Mouse (Mus musculus) kidney, embryonic 14.5 days (tissue): ENCODE results near the gene Acsf3. TPM values are rescaled to one million over a fixed set of nuclear protein-coding genes. Genes with fewer than 3 reads are reported as not detected.

Experiments used
- ATAC-seq: fragments of 200-750 bp; cut with Nextera tagmentation; 2 replicates; pipeline ENCODE4 v1.8.0; 2017; ENCODE audit warnings: moderate number of reproducible peaks, mild to moderate bottlenecking, moderate TSS enrichment, moderate library complexity; ENCODE audit not compliant: low FRiP score, low TSS enrichment
- H3K27ac ChIP-seq: fragments of 300-500 bp; sonication (generic); 2 replicates; pipeline ENCODE4 v1.5.1; 2014; ENCODE audit warnings: low read depth, mild to moderate bottlenecking, low read length, moderate library complexity, mixed read lengths
- H3K27me3 ChIP-seq: fragments of 300-500 bp; sonication (generic); 2 replicates; pipeline ENCODE4 v1.6.1; 2014; ENCODE audit warnings: mild to moderate bottlenecking, low read length; ENCODE audit not compliant: control insufficient read depth, insufficient read depth
- H3K36me3 ChIP-seq: fragments of 300-500 bp; sonication (generic); 2 replicates; pipeline ENCODE4 v1.6.1; 2014; ENCODE audit warnings: low read length, mixed read lengths; ENCODE audit not compliant: control insufficient read depth, insufficient read depth
- H3K4me1 ChIP-seq: fragments of 300-500 bp; sonication (generic); 2 replicates; pipeline ENCODE4 v1.6.1; 2014; ENCODE audit warnings: low read length, mixed read lengths; ENCODE audit not compliant: control insufficient read depth, insufficient read depth
- H3K4me2 ChIP-seq: fragments of 300-500 bp; sonication (generic); replicated peaks from 2 replicates; pipeline ENCODE4 v1.6.1; 2014; ENCODE audit warnings: low read depth, mild to moderate bottlenecking, low read length
- H3K4me3 ChIP-seq: fragments of 300-500 bp; sonication (generic); 2 replicates; pipeline ENCODE4 v1.5.1; 2014; ENCODE audit warnings: mild to moderate bottlenecking, low read length
- H3K9ac ChIP-seq: fragments of 300-500 bp; sonication (generic); 2 replicates; pipeline ENCODE4 v1.6.1; 2014; ENCODE audit warnings: low read depth, mild to moderate bottlenecking, low read length, moderate library complexity
- H3K9me3 ChIP-seq: fragments of 300-500 bp; sonication (generic); 2 replicates; pipeline ENCODE4 v1.6.1; 2016; ENCODE audit warnings: low read length; ENCODE audit not compliant: control insufficient read depth
- WGBS: fragments of 180-500 bp; shearing (Covaris S2); extraction: QIAGEN DNeasy Blood & Tissue Kit; methylation state at CpG from one replicate; pipeline ENCODE4 v1.1.7; 2014; 5-methylcytosine and 5-hydroxymethylcytosine counted together
- polyA plus RNA-seq: library from polyadenylated mRNA; unstranded; fragments of >200 nt; fragmentation: Nextera tagmentation; extraction: Ambion mirVana; gene quantifications from 2 replicates; pipeline ENCODE4 v1.2.1, GENCODE M21; 2014

Acsf3 gene
- polyA plus RNA-seq, 1 experiment from 2014 or later, result 20.2 TPM

GRCm38 (mm10) chr8:122767229-122767628 is 8.1 kb upstream of the Acsf3 start:
- 62% methylated on average over 9 of the region's 9 CpGs for WGBS
- H3K9ac ChIP-seq, result no peak overlapping the region
- no peaks in the 10 kb centered on the region for H3K36me3 ChIP-seq
- no peaks in the 10 kb centered on the region for H3K9me3 ChIP-seq
- H3K4me1 ChIP-seq, result no peaks in the 10 kb centered on the region
- H3K27me3 ChIP-seq, result no peaks in the 10 kb centered on the region
- no peak overlapping the region for H3K27ac ChIP-seq
- no peak for ATAC-seq
- H3K4me3 ChIP-seq, result no peak overlapping the region
- no peak overlapping the region for H3K4me2 ChIP-seq

DNA sequence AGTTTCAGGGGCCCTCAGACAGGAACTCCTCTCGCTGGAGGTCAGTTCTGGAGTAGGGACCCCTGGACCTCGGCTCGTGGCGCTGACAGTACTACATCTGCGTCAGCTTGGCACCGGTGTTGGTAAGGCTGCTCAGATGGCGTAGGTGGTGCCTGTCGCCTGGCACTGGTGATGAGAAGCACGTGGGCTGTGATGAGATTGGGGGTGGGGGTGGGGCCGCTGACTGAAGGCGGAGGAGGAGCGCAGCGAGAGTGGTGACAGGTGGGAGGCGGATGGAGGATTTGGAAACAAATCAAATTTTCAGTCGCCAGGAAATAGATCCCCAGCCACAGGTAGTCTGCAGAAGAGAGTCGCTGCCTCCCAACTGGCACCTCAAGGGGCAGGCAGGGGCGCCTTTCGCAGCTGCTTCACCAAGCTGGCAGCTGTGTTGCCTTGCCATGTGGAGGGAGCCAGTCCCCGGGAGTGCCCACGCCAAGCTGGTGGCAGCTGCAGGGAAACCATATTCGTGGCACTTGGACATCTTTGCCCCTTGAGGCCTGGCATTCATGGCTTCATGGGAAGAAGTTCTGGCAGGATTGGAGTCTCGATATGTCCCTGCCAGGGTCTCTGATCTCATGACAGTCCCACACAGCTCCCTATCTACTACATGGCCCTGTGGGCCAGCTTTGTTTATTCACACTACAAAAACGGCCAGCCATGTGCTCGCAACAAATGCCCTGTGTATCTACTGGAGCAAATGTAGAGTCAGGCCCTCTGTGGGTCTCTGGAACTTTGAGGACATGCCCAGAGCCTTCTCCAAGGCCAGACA is 5.8 kb upstream of the Acsf3 start:
- no peaks in the 10 kb centered on the region for H3K27me3 ChIP-seq
- no peak for ATAC-seq
- WGBS, result 60% methylated on average over 24 of the region's 24 CpGs

DNA sequence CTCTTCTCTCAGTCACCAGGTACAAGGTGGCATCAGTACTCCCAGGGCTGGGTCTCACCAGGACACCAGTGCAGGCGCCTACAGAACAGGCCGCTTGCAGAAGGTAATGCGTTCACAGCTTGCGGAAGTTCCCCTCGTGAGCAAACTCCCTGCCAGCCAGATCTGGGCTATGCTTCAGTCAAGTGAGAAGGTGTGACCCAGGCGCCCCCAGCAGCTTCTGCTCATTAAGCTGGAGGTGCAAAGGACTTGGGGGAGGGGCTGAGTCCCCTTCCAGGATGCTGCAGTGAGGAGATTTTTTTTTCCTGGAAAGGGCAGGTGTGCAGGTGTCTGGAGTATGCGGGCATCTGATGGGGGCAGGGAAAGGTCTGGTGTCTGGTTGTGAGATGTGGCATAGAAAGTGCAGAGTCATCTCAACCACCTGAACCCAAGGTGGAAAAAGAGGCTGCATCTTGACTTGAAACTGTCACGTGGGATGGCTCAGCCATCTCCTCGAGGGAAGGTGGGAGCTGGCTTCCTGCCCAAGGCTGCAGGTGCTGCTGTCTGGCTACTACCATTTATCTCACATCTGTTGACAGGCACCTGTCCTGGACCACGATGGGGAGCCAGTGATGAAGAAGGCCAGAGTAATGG is 2.7 kb upstream of the Acsf3 start:
- 37% methylated on average over 10 of the region's 10 CpGs for WGBS

More for the DNA sequence above, 5.8 kb upstream of the Acsf3 start:
- H3K9me3 ChIP-seq, result no peaks in the 10 kb centered on the region
- no peaks in the 10 kb centered on the region for H3K36me3 ChIP-seq
- no peak overlapping the region for H3K9ac ChIP-seq
- no peak overlapping the region for H3K27ac ChIP-seq
- no peak overlapping the region for H3K4me3 ChIP-seq
- H3K4me1 ChIP-seq, result no peaks in the 10 kb centered on the region
- H3K4me2 ChIP-seq, result no peak overlapping the region

DNA sequence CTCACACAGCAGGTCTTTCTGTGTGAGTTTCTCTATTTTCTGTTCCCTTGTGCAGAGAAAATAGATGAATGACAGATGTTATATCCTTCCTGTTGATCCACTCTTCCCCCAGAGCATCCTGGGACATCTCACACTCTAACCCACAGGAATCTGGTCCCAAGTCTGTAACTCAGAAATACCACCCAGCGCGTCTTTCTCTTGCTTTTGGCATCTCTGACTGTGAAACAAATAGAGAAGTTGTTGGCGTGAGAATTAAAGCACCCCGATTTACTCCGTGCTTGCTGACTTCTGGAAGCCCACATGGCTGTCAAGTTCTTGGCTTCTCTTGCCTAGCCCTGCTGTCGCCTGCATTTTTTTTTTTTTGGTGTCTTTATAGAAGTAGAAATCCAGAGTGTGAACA is 2.4 kb downstream of the Acsf3 start:
- Histone ChIP-seq H3K9ac (no peak overlapping the region), H3K27me3 (0 out of 2 replicates have a peak, but pooled peaks cover 2% of the 10 kb centered on the region), H3K27ac (no peak overlapping the region), H3K4me2 (no peak overlapping the region), H3K4me3 (no peak overlapping the region), H3K36me3 (peaks cover 17% of the 10 kb centered on the region), H3K9me3 (no peaks in the 10 kb centered on the region), H3K4me1 (peaks cover 3% of the 10 kb centered on the region; the same call in 1 of the 2 replicates)
- WGBS, result 95% methylated on average over 6 of the region's 6 CpGs
- no peak for ATAC-seq

More for the DNA sequence above, 2.7 kb upstream of the Acsf3 start:
- Histone ChIP-seq H3K27ac (no peak overlapping the region), H3K4me1 (peaks cover 3% of the 10 kb centered on the region; the same call in 1 of the 2 replicates), H3K4me2 (no peak overlapping the region), H3K27me3 (0 out of 2 replicates have a peak, but pooled peaks cover 2% of the 10 kb centered on the region), H3K9me3 (no peaks in the 10 kb centered on the region), H3K9ac (no peak overlapping the region), H3K4me3 (no peak overlapping the region), H3K36me3 (no peaks in the 10 kb centered on the region)
- no peak for ATAC-seq

- no peak overlapping the region for H3K9ac ChIP-seq
- 87% methylated on average over 3 of the region's 3 CpGs for WGBS
- peaks cover 18% of the 10 kb centered on the region for H3K36me3 ChIP-seq
- no peak overlapping the region for H3K4me3 ChIP-seq
- H3K4me2 ChIP-seq, result no peak overlapping the region
- no peak for ATAC-seq
- no peaks in the 10 kb centered on the region for H3K9me3 ChIP-seq
- 0 out of 2 replicates have a peak, but pooled peaks cover 2% of the 10 kb centered on the region for H3K27me3 ChIP-seq
- H3K4me1 ChIP-seq, result peaks cover 3% of the 10 kb centered on the region; the same call in 1 of the 2 replicates
- H3K27ac ChIP-seq, result no peak overlapping the region
These were observed 3.5 kb downstream of the Acsf3 start for GRCm38 (mm10) chr8:122778703-122779239.

DNA sequence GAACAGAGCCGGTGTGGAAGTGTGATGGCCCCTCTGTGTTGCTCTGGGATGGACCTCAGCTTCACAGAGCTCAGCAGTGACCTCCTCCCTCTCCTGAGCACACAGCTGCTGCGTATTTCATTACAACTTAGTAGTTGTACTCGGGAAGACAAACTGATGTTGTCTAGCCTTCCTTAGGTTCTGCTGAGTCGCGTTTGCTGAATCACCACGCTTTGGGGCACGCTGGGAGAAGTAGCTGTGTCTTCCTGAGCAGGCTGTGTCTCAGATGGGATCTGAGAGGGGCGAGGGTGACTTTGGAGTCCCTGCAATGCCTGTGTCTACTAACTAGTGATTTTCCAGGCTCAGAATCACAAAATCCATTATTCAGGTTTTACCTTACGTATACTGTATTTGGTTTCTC is 4.0 kb downstream of the Acsf3 start:
- Histone ChIP-seq H3K27ac (no peak overlapping the region), H3K27me3 (0 out of 2 replicates have a peak, but pooled peaks cover 2% of the 10 kb centered on the region), H3K9ac (no peak overlapping the region), H3K4me2 (no peak overlapping the region), H3K36me3 (peaks cover 23% of the 10 kb centered on the region), H3K9me3 (no peaks in the 10 kb centered on the region), H3K4me1 (peaks cover 3% of the 10 kb centered on the region; the same call in 1 of the 2 replicates), H3K4me3 (no peak overlapping the region)
- no peak for ATAC-seq
- 82% methylated on average over 9 of the region's 9 CpGs for WGBS

- H3K36me3 ChIP-seq, result peaks cover 50% of the 10 kb centered on the region
- no peak overlapping the region for H3K4me3 ChIP-seq
- H3K27ac ChIP-seq, result no peak overlapping the region
- H3K27me3 ChIP-seq, result no peaks in the 10 kb centered on the region
- H3K4me1 ChIP-seq, result no peaks in the 10 kb centered on the region
- H3K9ac ChIP-seq, result no peak overlapping the region
- H3K4me2 ChIP-seq, result no peak overlapping the region
- ATAC-seq, result no peak
- no peaks in the 10 kb centered on the region for H3K9me3 ChIP-seq
- 72% methylated on average over 1 of the region's 1 CpGs for WGBS
These were observed 9.5 kb downstream of the Acsf3 start for GRCm38 (mm10) chr8:122784756-122785155.

DNA sequence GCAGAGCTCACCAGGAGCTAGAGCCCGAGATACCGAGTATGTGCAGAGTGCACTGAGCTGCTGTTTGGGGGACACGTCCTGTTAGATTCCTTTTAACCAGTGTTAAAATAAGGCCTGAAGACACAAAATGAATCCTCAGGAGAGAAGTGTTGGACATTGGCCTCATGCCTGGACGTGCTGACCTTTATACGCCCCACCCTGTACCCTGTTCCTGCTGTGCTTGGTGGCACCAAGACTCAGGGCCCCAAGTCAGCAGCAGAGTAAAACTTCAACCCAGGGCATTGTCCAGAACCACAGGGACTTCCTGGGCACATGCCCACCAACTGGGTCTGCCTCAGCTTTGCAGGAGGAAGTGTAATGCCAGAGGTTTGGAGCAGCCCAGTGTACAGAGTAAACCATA is 14.5 kb downstream of the Acsf3 start:
- Histone ChIP-seq H3K4me1 (no peaks in the 10 kb centered on the region), H3K27ac (no peak overlapping the region), H3K27me3 (no peaks in the 10 kb centered on the region), H3K4me3 (no peak overlapping the region), H3K36me3 (peaks cover 29% of the 10 kb centered on the region), H3K4me2 (no peak overlapping the region), H3K9ac (no peak overlapping the region), H3K9me3 (no peaks in the 10 kb centered on the region)
- 91% methylated on average over 5 of the region's 5 CpGs for WGBS
- ATAC-seq, result no peak
